Mouse (Mus musculus) layer of hippocampus, postnatal 14 days (tissue): Measurements from ENCODE around the gene Gramd2. TPM values are rescaled to one million over a fixed set of nuclear protein-coding genes. Genes with fewer than 3 reads are reported as not detected.
"Not testable (repeated sequence)": the region's sequence is repeated elsewhere in the genome, so short reads cannot be mapped to it uniquely, and the experiment has no call there.

Experiments
- DNase-seq, 2 experiments: peaks; one replicate each; pipeline ENCODE4 v3.0.0; 2021 to 2022; ENCODE audit warnings: low spot score in 2 of 2, mixed read lengths in 1 of 2
- total RNA-seq, 2 experiments: library from RNA; stranded (reverse); gene quantifications; 2 replicates each; pipeline ENCODE4 v1.2.3; 2021

The Gramd2 gene
- total RNA-seq, 2 experiments from 2014 or later: 6.9 to 7.4 TPM

DNA sequence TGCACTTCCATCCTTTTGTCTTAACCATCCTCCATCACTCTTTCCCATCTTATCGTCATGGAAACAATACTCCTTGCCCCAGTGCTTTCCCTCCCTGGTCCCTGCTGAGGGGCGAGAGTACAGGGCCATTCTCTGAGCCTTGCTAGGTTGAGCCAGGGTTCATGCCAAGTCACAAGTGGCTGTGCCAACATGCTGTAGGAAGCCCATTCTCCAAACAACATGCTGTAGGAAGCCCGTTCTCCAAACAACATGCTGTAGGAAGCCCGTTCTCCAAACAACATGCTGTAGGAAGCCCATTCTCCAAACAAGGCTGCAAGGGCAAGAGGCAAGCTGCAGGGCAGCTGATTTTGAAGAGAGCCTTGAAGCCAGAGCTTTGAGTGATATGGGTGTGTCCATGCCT is 38.3 kb downstream of the Gramd2 start:
- no peak for DNase-seq

DNA sequence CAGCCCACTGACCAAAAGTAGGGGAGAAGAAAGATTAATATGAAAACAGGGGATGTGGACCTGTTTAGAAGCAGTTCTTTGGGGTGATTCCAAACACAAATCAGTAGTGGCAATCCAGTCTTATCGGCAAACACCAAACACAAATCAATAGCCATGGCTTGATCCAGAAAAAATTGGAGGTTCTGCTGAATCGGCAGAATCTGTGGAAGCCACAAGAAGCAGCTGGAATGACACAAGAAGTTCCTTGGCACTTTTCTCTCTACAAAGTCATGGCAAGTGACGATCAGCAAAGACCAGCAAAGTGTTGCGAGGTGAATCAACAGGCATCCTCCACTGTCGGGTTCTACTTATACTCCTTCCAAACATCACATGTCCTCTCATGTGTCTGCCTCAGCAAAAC is 41.2 kb downstream of the Gramd2 start:
- DNase-seq: no peak

DNA sequence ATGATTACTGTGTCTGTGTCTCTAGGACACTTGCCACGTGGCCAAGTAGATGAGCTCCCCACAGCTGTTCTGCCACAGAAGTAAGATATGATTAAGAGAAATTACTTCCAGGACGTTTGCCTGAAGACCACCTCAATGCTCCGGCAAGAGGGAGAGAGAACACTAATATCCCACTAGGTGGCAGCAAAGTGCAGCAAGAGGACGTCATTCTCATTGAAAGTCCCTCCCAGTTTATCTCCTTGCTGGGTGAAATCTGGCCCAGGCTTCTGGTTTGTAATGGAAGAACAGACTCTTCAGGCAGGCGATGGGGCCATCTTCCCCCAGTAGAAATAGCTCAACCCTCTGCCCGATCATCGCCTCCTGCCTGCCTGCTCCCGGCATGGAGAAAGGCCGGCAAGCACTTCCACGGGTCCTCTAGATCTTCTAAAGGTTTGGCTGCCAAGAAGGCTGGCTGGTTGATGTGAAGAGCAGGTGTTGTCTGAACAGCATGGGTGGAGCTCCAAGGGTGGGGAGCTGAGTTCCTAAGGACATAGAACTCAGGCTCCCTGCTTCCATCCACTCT is 43.2 kb downstream of the Gramd2 start:
- DNase-seq: peak; percentile 78 to 87

DNA sequence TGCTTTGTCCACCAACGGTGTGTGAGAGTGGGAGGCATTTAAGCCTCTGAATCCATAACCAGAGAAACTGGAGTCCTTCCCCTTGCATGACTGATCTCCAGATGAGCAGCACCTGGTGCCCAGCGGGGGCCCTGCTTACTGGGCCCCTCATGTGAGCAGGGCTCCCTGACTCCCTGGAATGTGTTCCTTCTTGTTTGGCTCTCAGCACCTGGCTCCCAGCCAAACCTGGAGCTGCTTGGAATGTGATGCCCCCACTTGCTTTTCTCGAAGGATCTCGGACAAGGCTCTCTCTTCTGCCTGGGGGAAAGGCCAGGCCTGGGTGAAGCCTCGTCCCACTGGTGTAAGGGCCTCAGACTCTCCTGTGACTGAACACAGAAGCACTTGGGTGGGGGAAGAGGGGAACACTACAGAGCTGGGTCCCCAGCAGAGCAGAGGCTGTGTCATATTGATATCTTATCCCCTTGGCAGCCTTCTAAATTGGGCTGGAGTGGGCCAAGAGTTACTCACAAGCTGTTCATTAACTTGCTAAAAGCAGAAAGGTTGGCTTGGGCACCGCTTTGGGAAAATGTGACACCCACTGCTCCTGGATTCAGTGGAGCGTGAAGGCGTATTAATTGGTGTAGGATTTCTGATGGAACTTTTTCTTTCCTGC is 44.0 kb downstream of the Gramd2 start:
- peak; percentile 41 to 74 for DNase-seq

DNA sequence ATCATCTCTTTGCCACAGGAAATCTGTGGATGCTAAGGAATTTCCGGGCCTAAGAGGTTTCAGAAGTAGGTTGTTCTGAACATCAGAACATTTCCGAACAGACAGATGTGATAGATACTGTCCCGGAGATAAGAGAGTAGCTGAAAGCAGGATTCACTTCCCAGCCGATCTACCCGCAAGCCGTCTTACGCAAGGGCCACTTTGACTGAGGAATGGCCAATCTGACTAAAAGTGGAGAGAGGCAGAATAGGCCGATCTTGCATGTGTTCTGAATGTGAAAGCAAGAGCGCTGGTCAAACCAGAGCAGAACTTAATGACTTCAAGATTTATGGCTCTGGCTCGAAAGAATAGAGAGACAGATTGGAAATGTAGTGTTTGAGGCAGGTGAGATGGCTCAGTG is 45.6 kb downstream of the Gramd2 start:
- no peak for DNase-seq

DNA sequence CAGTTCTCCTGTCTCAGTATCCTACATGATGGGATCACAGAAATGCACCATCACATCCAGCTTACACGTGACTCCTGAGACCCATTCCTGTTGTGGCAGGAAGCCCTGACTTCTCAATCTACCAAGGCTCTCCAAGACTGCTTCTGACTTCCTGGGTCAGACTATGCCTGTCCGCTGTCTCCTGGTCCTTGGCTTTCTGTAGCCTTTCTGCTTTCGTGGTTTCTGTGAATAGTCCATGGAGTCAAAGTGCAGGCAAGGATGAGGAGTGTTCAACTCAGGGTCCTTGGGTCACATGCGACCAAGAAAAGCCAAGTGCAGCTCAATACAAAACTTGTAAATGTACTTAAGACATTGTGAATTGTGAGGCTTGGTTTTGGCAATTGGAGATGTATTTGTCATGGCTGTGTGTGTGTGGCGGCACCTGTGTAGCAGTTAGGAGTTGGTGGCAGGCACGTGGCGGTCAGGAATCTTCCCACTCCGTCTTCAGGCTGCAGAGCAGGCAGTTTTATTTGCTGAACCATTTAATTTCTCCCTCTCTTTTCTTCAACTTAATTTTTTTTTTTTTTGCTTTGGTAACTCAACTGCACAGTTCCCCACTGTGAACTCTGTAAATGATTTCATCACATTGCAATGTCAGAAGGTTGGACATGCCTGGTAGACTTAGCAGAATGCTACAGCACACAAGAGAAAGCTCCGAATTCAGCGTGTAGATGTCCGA is 47.8 kb downstream of the Gramd2 start:
- DNase-seq: no peak

DNA sequence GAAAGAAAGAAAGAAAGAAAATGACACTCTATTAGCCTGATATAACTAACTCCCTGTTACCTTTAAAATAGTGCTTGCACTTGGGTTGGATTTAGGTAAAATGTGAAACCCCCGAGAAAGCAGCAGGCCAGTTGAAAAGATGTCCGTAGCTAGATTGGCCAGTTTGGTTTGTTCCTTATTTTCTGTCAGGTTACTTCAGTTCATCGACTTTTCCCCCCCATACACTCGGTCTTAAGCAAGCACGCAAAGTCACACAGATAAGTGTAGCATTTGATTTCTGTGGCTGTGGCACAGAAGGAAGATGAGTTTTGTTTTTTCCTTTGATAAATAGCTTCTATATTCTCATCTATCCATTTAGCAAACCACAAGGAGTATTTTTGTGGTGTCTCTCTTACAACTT is 51.2 kb downstream of the Gramd2 start:
- no peak for DNase-seq

DNA sequence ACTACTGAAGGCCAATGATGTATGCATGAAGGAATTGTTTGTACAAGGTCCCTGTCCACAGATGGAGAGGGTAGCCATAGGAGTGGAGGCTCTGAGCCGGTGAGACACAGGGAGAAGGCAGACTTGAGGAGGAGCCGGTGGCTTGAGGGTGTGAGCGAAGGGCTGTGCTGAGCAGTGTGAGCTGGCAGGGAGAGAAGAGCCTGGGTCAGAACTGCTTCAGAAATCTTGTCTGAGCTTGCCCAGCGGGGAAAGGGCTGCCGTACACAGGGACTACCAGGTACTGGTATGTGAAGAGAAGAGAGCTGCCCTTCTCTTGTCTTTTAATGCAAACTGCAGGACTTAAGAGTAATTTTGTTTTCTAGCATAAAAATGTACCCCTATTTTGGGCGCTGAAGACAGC is 53.1 kb downstream of the Gramd2 start:
- no peak for DNase-seq

DNA sequence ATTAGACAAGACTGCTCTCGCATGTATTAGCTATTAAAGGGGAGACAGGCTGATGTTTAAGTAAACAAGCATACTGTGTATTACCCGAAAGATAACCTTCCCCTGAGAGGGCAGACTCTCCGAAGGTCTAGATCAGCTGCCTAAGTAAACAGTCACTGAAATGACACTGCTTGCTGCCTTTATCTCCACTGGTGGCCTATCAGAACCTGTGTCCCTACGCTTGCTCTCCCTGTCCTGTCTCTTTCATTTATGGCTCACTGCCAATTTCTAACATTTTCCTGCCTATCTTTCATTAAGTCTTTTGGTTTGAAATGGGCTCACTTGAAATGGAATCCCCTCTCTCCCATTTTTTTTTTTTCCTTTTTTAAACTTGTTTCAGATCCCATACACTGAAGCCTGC is 55.5 kb downstream of the Gramd2 start:
- DNase-seq: no peak

DNA sequence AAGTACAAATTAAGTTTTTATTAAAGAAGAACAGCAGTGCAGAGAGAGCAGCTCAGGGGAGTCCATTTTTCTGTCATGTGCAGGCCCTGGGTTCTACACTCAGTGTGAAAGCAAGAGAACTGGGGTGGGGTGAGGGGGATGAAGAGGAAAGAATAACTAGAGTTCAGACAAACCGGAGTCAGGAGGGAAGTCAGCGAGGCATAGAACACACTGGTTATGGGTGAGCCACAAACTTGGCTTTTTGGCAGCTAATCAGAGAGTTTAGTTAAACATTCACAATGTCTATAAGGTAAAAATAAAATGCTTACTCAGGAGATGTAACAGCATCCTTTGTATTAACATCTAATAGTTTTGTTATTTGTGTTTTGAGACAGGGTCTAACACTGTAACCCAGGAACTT is 60.6 kb downstream of the Gramd2 start:
- DNase-seq: no peak

DNA sequence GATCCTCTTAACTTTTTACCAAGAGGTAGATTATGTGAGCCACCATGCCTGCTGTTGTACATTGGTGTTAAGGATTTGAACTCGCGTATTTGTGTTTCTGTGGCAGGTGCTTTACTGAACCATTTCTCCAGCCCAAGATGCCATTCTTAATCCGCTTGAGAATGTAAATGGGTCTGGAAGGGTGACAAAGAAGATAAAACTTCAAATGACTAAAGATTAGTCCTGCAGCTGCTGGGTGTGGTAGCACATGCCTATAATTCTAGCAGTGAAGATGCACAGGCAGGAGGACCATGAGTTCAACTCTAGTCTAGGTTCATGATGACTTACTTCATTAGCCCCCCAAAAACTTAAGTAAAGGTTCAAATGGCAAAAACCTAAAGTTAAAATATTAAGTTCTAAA is 64.0 kb downstream of the Gramd2 start:
- no peak for DNase-seq

DNA sequence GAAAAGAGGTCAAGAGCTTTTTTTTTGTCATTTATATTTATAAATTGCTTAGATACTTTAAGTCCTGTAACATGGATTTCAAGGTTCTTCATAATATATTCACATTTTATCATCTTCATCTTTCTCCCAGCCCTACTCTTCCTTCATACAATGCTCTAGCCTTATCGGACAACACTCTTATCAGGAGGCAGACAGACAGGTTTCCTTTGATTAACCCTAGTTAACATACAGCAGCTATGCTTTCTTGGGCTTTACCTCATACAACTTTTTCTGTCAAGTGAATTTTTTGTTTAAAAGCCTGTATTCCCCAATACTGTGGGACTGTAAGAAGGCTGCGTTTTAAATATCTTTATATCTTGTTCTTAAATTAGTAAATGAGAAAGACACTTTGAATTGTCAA is 68.4 kb downstream of the Gramd2 start:
- DNase-seq: no peak

DNA sequence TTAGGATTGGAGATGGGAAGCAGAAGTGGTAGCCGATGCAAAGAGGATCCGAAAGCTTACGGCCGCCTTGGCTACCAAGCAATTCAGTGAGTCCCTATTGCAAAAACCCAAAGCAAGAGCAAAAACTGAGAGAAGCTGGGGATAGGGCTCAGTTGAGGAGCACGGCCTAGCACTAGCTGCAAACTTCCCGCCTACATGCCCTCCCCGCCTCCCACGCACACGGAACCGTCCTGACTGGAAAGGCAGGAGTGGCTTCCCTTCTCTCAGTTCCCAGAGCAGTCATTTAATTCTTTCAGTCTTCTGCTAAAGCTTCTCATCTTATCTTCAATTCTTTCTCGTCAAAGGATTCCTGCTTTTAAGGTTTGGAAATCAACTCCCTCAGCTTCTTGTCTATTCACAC is 69.0 kb downstream of the Gramd2 start:
- no peak for DNase-seq

DNA sequence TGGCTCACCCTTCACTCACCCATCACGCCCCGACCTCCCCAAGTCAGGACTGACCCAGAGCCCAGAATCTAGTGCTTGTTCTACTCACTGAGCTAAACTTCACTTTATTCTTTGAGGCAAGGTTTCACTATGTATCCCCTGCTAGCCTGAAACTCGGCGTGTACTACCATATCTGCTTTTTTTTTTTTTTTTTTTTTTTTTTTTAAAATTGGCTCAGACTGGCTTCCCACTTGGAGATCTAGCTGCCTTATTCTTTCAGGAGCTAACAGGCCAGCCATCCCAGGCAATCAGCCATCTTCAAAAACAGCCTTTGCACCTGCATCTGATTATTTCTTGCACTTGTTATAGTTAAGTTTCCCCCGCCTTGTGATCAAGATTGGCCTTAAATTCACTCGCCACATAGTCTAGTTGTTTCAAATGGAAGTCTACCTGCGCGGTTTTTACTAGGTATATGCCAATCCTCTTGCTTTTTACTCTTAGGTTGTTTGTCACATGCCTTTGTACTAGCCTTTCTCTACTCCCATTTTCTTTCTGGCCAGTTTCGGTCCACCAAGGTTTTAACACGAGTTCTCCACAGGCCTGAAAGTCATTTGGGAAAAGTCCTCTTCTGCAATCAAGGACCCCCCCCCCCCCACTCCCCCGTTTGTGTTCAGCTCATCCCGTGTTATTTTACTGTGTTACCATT is 69.8 kb downstream of the Gramd2 start:
- peak in 1 of 2 experiments; percentile 14 for DNase-seq

DNA sequence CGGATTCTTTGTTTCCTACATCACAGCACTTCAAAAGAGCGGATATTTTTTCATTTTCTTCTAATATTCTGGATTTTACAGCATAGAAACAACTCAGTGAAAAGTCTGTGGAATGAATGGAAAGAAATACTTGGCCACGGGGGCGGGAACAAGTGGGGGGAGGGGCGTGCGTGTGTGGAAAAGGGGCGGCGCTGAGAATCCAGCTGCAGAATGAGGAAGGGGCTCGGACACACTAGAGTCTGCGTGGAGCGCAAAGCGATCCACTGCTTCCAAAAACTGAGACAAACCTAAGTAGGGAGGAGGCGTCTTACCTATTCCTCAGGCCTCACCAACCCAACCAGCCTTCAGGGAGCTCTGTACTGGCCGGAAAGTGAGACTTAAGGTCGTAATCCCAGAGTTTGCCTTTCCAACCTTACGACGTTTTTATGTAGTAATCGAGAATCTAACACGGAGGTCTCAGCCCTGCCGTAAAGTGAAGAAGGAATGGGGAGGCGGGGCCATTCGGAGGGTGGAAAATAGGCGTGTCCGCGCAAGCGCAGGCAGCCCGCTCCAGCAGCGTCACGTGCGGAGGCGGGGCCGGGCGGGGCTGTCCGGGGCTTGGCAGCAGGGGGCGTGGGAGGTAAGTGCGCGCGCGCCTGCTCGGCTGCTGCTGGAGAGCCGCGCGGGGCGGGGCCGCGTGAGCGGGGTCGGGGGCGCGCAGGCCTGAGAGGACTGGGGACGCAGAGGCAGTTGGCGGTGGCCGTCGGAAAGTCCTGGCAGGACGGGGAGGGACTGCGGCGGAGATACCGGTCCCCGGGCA is 70.5 kb downstream of the Gramd2 start, which contains the start of the genes Senp8 and Myo9a:
TSS of gene Senp8 (minus strand) at position 444 of the 799 bp plus-strand sequence.
TSS of gene Myo9a (plus strand) at position 630 of the 799 bp plus-strand sequence.
- DNase-seq: peak; percentile 99 to 100

DNA sequence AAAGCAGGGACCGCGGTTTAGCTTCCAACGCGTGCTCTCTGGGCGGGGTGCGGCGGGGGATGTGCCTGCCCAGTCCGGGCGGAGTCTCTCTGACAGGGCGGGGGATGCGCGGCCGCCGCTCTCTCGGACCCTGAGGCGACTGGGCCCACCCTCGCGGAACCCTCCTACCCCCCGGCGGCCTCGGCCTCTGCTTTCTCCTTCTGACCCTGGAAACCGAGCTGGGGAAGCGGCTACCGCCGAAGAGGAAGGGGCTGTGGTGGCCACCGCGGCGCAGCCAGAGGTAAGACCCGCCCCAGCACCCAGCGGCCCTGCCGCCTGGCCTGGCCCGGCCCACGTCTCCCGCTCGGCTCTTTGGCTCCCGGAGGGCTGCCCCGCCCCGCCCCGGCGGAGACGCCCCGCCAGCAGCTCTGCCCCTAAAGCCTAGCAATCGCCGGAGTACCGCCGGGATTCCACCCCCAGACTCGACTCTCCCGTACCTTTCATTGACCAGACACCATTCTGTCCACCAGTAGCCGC is 71.2 kb downstream of the Gramd2 start:
- peak in 1 of 2 experiments; percentile 70 for DNase-seq

DNA sequence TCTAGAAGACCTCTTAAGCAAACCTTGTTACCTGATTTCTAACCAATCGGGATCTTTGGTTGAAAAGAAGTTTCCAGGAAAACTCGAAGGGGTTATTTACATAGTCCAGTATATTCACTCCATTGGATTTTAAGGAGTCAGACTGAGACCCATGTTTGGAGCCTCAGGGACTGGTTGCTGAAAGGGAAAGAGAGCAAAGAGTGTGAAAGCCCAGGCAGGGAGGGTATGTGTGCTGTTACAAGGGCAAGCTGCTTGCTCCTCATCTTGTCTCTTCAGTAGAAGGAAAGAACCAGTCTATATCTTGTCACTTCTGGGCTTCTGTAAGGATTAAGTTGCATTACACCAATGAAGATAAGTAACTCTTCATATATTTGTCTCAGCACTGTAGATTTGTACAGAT is 72.0 kb downstream of the Gramd2 start:
- no peak for DNase-seq

DNA sequence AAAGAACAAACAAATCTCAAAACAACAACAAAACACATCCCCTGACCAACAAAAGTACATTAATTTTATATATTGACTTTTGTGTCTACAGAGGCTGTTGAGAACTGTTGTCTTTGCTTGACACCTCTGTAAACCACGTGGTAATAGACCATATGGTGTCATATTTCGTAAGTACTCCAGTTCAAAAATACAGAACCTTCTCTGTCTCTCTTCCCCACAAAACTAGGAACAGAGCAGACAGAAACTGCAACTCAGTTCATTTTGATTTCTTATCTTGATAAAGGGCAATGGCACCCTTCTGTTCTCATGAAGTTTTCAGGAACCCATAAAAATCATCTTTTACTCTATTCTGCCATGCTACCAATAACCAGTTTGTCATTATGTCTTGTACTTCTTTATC is 75.3 kb downstream of the Gramd2 start:
- no peak for DNase-seq

DNA sequence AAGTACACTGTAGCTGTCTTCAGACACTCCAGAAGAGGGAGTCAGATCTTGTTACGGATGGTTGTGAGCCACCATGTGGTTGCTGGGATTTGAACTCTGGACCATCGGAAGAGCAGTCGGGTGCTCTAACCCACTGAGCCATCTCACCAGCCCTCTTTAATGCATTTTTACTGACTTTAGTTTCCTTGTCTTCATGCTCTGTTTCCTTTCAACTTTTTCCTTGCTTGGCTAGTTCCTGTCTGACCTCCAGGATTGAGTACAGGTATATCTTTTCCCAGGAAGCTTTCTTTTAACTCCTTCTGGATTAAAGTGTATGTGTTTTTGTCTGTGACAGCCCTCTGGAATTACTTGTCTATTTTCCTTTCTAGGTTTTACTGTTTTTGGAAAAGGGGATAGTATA is 77.1 kb downstream of the Gramd2 start:
- not testable (repeated sequence) for DNase-seq

DNA sequence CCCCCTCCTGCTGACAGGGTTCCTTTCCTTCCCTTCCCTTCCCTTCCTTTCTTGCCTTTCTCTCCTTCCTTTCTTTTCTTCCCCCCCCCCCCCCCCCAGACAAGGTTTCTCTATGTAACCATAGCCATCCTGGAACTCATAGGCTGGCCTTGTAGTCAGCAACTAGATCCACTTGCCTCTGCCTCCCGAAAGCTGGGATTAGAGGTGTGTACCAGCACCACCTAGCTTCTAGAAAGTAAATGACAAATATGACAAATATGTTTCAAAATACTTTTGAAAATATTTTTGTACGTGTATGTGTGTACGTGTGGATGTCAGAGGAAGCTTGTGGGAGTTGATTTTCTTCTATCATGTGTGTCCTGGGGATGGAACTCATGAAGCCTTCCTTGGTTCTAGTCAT is 80.6 kb downstream of the Gramd2 start:
- DNase-seq: no peak

DNA sequence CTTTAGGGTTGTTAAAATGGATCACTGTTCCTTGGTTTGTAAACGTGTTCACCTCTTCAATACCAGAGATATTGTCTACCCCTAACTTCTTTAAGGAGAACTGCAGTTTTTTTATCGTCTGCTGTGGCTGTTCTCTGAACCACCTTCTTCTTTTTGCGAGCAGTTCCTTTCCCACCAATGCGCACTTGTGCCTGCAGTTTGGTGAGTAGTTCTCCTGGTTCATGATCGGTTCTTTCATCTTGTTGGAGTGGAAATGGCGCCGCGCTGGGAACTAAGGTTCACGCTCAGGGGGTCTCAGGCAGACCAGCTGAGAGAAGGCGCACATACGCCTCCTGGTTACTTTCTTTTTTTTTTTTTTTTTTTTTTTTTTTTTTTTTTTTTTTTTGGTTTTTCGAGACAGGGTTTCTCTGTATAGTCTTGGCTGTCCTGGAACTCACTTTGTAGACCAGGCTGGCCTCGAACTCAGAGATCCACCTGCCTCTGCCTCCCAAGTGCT is 87.1 kb downstream of the Gramd2 start:
- DNase-seq: not testable (repeated sequence)
